Mouse (Mus musculus) Patski (cell line): ENCODE data around the gene Htra1. TPM values are rescaled to one million over a fixed set of nuclear protein-coding genes. Genes with fewer than 3 reads are reported as not detected.

Source experiments
- ATAC-seq: fragments of 100-300 bp; one replicate; pipeline ENCODE4 v1.8.0; 2021
- CTCF ChIA-PET: fragments of 350-600 bp; sonication (Branson Sonifier 250); formaldehyde crosslinking; loops from one replicate; lab custom pipeline; 2022; ENCODE audit warnings: inconsistent platforms; lab: Charles Lee
- POLR2A ChIA-PET: fragments of 350-600 bp; sonication (Branson Sonifier 250); formaldehyde crosslinking; loops from one replicate; lab custom pipeline; 2022; ENCODE audit warnings: antibody characterized with exemption, inconsistent platforms; lab: Charles Lee
- DNase-seq: peaks from one replicate; pipeline ENCODE4 v3.0.0-alpha.2; 2011; ENCODE audit warnings: low read depth, low spot score
- H3K27me3 ChIP-seq: fragments of 371-371 bp; one replicate; pipeline ENCODE4 v1.5.1; 2021
- CTCF ChIP-seq: fragments of 100-300 bp; IDR thresholded peaks from one replicate; pipeline ENCODE4 v1.5.1; 2021
- in situ Hi-C: fragments of 300-500 bp; cut with MboI; formaldehyde crosslinking; loops from 3 replicates; pipeline ENCODE4 v1.11.1; 2018; ENCODE audit warnings: low pct_unique_long_range_greater_than_20kb, mixed read lengths
- polyA plus RNA-seq: library from polyadenylated mRNA; unstranded; gene quantifications from one replicate; pipeline ENCODE4 v1.2.3, GENCODE M21; 2021

Htra1 gene
- polyA plus RNA-seq, 1 experiment from 2014 or later: 170 TPM

DNA sequence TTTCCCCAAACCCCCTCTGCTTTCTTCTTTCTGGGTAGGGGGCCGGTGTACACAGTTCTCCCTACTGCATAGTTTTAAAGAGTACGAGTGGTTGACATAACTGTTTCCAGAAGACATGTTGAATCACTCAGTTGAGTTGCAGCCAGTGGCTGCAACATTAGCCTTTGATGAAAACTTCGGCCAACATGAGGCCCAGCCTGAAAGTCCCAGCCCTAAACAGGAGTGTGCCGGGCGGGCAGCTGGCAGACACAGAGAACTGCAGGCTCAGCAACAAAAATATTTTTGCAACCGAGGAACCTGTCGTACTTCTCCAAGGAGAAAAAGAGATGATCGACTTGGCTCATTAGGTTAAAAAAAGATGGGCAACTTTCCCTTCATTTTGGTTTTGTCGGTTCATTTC is 36.9 kb downstream of the Htra1 start:
- no peak for DNase-seq
- no peaks in the 10 kb centered on the region for H3K27me3 ChIP-seq
- no peak for TF ChIP-seq CTCF
- POLR2A ChIA-PET: no interaction called here
- in situ Hi-C loops: no loop called here
- no peak for ATAC-seq
- CTCF ChIA-PET: no interaction called here

GRCm38 (mm10) chr7:130976305-130976935 is 40.5 kb downstream of the Htra1 start:
- H3K27me3 ChIP-seq: no peaks in the 10 kb centered on the region
- TF ChIP-seq CTCF: no peak
- no peak for DNase-seq
- CTCF ChIA-PET: interaction anchor here (1.1 to 3.1 kb wide), 5 partner anchors 9 to 203 kb away, joined by 3 to 18 read pairs (median 3); partner anchors contain the start of gene Btbd16
- in situ Hi-C loops: loop anchor here (5.0 kb wide), 2 partner anchors 39 to 139 kb away; partner anchors contain the start of gene Htra1
- POLR2A ChIA-PET: interaction anchor here (1.6 kb wide), 1 partner anchor 10 kb away, joined by 10 read pairs; no protein-coding TSS in a partner anchor
- no peak for ATAC-seq

DNA sequence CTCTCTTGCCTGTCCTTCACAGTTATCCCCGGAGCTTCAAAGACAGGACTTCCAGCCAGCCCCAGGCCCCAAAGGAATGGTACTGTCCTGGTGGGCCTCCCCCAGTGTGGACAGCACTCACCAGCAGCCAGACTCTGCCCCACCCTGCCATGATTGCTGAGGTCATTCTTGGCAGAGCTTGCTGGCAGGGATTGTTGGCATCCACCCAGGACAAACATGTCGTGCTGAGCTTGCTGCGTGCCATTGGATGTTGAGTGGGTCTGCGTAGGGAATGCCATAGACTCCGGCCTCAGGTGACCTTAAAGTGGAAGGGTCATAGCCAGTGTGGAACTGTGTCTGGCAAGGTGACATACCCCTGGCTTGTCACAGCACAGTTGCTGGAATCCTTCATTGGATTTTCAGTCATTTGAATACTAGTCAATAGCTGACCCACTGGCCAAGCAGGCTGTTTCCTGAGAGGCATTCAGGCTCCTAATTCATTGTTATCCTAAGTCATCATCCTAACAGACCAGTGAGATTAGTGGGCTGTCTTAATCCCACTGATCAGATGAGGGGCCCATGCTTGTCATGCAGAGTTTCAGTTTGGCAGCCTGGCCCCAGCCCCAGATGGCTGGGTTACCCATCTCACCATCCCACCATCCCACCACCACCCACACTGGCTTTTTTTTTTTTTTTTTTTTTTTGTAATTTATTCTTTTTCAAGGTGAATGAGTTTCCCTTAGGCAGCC is 42.0 kb downstream of the Htra1 start:
- no peak for TF ChIP-seq CTCF
- CTCF ChIA-PET: interaction anchor here (0.8 to 3.1 kb wide), 6 partner anchors 14 to 207 kb away, joined by 3 to 18 read pairs (median 3); no protein-coding TSS in a partner anchor
- H3K27me3 ChIP-seq: no peaks in the 10 kb centered on the region
- POLR2A ChIA-PET: interaction anchor here (0.8 to 1.6 kb wide), 3 partner anchors 12 to 41 kb away, joined by 3 to 10 read pairs (median 3); no protein-coding TSS in a partner anchor
- peak; percentile 98 for DNase-seq
- peak; percentile 44 for ATAC-seq
- in situ Hi-C loops: loop anchor here (5.0 kb wide), 2 partner anchors 41 to 141 kb away; partner anchors contain the start of gene Htra1

DNA sequence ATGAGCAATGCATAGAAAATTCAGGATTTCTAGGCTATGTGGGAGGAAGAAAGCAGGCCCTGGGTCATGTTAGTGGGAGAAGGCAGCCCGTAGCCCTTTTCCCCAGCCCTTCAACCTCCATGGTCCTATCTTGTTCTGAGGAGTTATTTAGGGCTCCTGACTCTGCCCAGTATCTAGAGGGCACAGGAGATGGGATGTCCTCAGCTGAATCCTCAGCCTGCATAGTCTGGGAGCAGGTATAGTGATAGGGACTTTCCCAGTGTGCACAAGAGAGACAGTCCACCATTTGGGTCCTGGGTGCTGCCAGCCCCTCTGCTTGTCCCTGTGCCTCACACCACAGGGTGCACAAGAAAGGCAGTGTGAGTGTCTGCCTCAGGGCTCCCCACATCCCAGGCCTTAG is 42.6 kb downstream of the Htra1 start:
- in situ Hi-C loops: loop anchor here (5.0 kb wide), 2 partner anchors 41 to 141 kb away; partner anchors contain the start of gene Htra1

GRCm38 (mm10) chr7:130980130-130980529 is 44.2 kb downstream of the Htra1 start:
- TF ChIP-seq CTCF: no peak
- no peak for DNase-seq
- CTCF ChIA-PET: interaction anchor here (1.3 to 2.4 kb wide), 2 partner anchors 42 to 207 kb away, joined by 3 to 9 read pairs; no protein-coding TSS in a partner anchor
- ATAC-seq: no peak
- in situ Hi-C loops: loop anchor here (10.0 kb wide), 1 partner anchor 205 kb away; the partner anchor contains the start of gene Btbd16
- H3K27me3 ChIP-seq: no peaks in the 10 kb centered on the region
- POLR2A ChIA-PET: interaction anchor here (1.2 kb wide), 1 partner anchor 13 kb away, joined by 4 read pairs; no protein-coding TSS in a partner anchor

More for the DNA sequence above, 42.6 kb downstream of the Htra1 start:
- no peak for DNase-seq
- no peak for ATAC-seq
- ChIA-PET POLR2A (interaction anchor here (1.1 kb wide), 1 partner anchor 13 kb away, joined by 5 read pairs; no protein-coding TSS in a partner anchor), CTCF (interaction anchor here (1.3 to 3.1 kb wide), 4 partner anchors 14 to 208 kb away, joined by 3 to 18 read pairs (median 3); no protein-coding TSS in a partner anchor)
- no peak for TF ChIP-seq CTCF
- no peaks in the 10 kb centered on the region for H3K27me3 ChIP-seq

GRCm38 (mm10) chr7:130982371-130982770 is 46.5 kb downstream of the Htra1 start:
- peak; percentile 87 for ATAC-seq
- ChIA-PET POLR2A (interaction anchor here (0.6 kb wide), 1 partner anchor 122 kb away, joined by 4 read pairs; no protein-coding TSS in a partner anchor), CTCF (interaction anchor here (1.5 to 2.4 kb wide), 2 partner anchors 44 to 70 kb away, joined by 3 to 9 read pairs; no protein-coding TSS in a partner anchor)
- in situ Hi-C loops: loop anchor here (10.0 kb wide), 1 partner anchor 208 kb away; the partner anchor contains the start of gene Btbd16
- no peak for DNase-seq
- no peaks in the 10 kb centered on the region for H3K27me3 ChIP-seq
- TF ChIP-seq CTCF: no peak

DNA sequence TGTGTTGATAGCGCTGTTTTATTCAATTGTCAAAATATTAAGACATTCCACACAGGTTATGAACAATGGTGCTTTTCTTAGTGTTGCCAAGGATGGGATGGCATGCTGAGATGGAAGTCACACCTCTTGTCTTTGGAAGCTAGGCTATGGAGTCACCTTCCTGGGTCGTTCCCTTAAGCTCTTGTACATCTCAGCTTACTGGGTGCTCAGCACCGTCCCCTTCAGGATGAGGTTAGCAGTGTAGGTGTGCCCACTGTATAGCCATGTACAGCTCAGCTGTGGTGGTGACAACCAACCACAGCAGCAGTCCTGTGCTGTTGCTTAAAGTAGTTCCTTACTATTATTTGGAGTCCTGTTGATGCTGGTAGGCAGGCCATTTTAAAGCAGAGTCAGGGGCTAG is 47.0 kb downstream of the Htra1 start:
- peak; percentile 8 for ATAC-seq
- ChIA-PET POLR2A (interaction anchor here (0.6 kb wide), 1 partner anchor 123 kb away, joined by 4 read pairs; no protein-coding TSS in a partner anchor), CTCF (interaction anchor here (1.5 kb wide), 1 partner anchor 70 kb away, joined by 3 read pairs; no protein-coding TSS in a partner anchor)
- DNase-seq: no peak
- no peaks in the 10 kb centered on the region for H3K27me3 ChIP-seq
- TF ChIP-seq CTCF: no peak
- in situ Hi-C loops: loop anchor here (10.0 kb wide), 1 partner anchor 208 kb away; the partner anchor contains the start of gene Btbd16

DNA sequence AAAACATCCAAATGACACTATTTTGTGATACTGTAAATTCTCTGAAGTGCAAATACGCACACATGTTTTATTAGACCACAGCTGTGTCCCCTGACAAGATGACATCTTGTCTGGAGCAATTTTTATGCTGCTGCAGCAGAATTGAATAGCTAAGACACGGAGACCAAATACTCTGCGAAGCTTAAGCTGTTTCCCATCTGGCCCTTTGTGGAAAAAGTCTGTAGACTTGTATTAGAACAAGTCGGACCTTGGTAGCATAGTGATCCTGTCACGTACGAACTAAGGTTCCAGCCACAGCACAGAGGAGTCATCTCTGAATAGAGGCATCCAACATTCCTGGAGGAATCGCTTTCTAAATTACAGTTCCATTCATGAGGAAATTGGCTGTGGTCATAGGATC is 48.4 kb downstream of the Htra1 start:
- in situ Hi-C loops: loop anchor here (10.0 kb wide), 1 partner anchor 209 kb away; the partner anchor contains the start of gene Btbd16
- ChIA-PET POLR2A (no interaction called here), CTCF (interaction anchor here (1.0 to 1.2 kb wide), 2 partner anchors 9 to 158 kb away, joined by 3 to 5 read pairs; no protein-coding TSS in a partner anchor)
- ATAC-seq: no peak
- no peak for DNase-seq
- no peak for TF ChIP-seq CTCF
- H3K27me3 ChIP-seq: no peaks in the 10 kb centered on the region

DNA sequence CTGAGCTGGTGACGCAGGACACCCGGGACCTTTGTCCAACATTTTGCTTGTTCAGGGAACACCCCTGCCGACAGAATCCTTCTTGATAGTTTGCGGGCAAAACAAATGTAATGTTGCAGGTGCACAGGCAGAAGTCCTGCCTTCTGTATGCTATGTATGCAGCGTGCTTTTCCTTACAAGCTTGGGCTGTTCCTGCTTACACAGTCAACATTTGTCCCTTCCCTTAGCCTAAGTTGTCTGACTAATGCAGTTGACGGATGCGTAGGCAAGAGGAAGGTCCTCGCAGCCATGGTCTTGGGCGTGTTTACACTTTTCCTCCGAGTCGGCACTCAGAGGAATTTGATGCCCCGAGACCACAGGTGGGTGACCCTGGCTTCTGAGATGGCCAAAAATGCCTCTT is 49.3 kb downstream of the Htra1 start:
- no peak for ATAC-seq
- DNase-seq: no peak
- CTCF ChIA-PET: interaction anchor here (1.2 kb wide), 1 partner anchor 8 kb away, joined by 3 read pairs; no protein-coding TSS in a partner anchor
- in situ Hi-C loops: loop anchor here (10.0 kb wide), 1 partner anchor 210 kb away; the partner anchor contains the start of gene Btbd16
- TF ChIP-seq CTCF: no peak
- POLR2A ChIA-PET: no interaction called here
- no peaks in the 10 kb centered on the region for H3K27me3 ChIP-seq
